9 mouse cellular contexts compared by ENCODE assay signal in genomic region chr2:52220074-52220473, GRCm38 (mm10).
DNase-seq lines count a peak whose midpoint lies in the region; ATAC-seq and TF ChIP-seq lines count a peak whose summit lies in the region.
"Had no signal": no experiment of that assay in that cellular context is flagged by ENCODE, and none has a peak within 500 bp of the region (broad histone marks: within the 10 kb centered on the region; RNA-seq: fewer than 3 reads in every experiment).

No protein-coding gene starts in this region.

- H3K27me3 ChIP-seq in G1E (ENCODE audit: insufficient read depth, low read length) = peaks cover 5% of the 10 kb centered on the region; the same call in 1 of the 2 replicates
- no peaks in the 10 kb centered on the region for H3K27me3 ChIP-seq in hindbrain, embryonic 14.5 days (ENCODE audit: control insufficient read depth, insufficient read depth, low read length)
- H3K27me3 ChIP-seq in neural tube, embryonic 11.5 days (ENCODE audit: control insufficient read depth, insufficient read depth, low read length) = no peaks in the 10 kb centered on the region

- DNase-seq in layer of hippocampus, adult 2 months (ENCODE audit: low spot score in 2 of 2) = peak in 1 of 2 experiments; percentile 46
- no peak for DNase-seq in layer of hippocampus, postnatal 36 days
- peak; percentile 11 for DNase-seq in G1E (ENCODE audit: low spot score)
- peak; percentile 55 to 57 for DNase-seq in cerebellum, adult 18-20 months
- peak; percentile 75 for DNase-seq in hindbrain, embryonic 14.5 days (ENCODE audit: low spot score)
- peak; percentile 30 for DNase-seq in neural tube, embryonic 11.5 days (ENCODE audit: low spot score)
- DNase-seq in urinary bladder, adult 2 months (ENCODE audit: low spot score) = no peak
- DNase-seq in right cerebral cortex, adult 18-20 months = no peak

- H3K9me3 ChIP-seq in G1E (replicated peaks) = no peaks in the 10 kb centered on the region
- H3K9me3 ChIP-seq in hindbrain, embryonic 14.5 days (ENCODE audit: control insufficient read depth, low read length) = no peaks in the 10 kb centered on the region
- H3K9me3 ChIP-seq in neural tube, embryonic 11.5 days (ENCODE audit: control insufficient read depth, low read length) = no peaks in the 10 kb centered on the region

- no peak; the same call in 1 of the 2 replicates for ATAC-seq in G1E (ENCODE audit: extremely low read depth, insufficient number of reproducible peaks, low FRiP score, poor library complexity, severe bottlenecking)
- ATAC-seq in hindbrain, embryonic 14.5 days (ENCODE audit: low FRiP score) = no peak
- no peak for ATAC-seq in neural tube, embryonic 11.5 days (ENCODE audit: insufficient read depth, low FRiP score, low TSS enrichment)

- H3K4me3 ChIP-seq in layer of hippocampus, adult 2 months = no peak overlapping the region
- no peak overlapping the region for H3K4me3 ChIP-seq in G1E (ENCODE audit: low read depth, low read length)
- H3K4me3 ChIP-seq in hindbrain, embryonic 14.5 days (replicated peaks; ENCODE audit: low read length) = no peak overlapping the region
- no peak overlapping the region for H3K4me3 ChIP-seq in neural tube, embryonic 11.5 days (ENCODE audit: low read depth, low read length)

- H3K27ac ChIP-seq in layer of hippocampus, adult 2 months = no peak overlapping the region
- no peak overlapping the region for H3K27ac ChIP-seq in hindbrain, embryonic 14.5 days
- no peak overlapping the region for H3K27ac ChIP-seq in neural tube, embryonic 11.5 days (ENCODE audit: low read depth, low read length)
- H3K27ac ChIP-seq: macrophage had no signal

- H3K4me2 ChIP-seq in hindbrain, embryonic 14.5 days (replicated peaks) = no peak overlapping the region
- no peak overlapping the region for H3K4me2 ChIP-seq in neural tube, embryonic 11.5 days (ENCODE audit: low read depth)

- H3K9ac ChIP-seq in hindbrain, embryonic 14.5 days = no peak overlapping the region
- no peak overlapping the region for H3K9ac ChIP-seq in neural tube, embryonic 11.5 days (ENCODE audit: low read length)

- H3K4me1 ChIP-seq in G1E (ENCODE audit: insufficient read depth, low read depth, low read length) = no peaks in the 10 kb centered on the region
- no peaks in the 10 kb centered on the region for H3K4me1 ChIP-seq in hindbrain, embryonic 14.5 days (replicated peaks; ENCODE audit: control insufficient read depth, insufficient read depth, low read length)
- no peaks in the 10 kb centered on the region for H3K4me1 ChIP-seq in neural tube, embryonic 11.5 days (ENCODE audit: control insufficient read depth, insufficient read depth, low read length)

- no peaks in the 10 kb centered on the region for H3K36me3 ChIP-seq in G1E (replicated peaks)
- H3K36me3 ChIP-seq in hindbrain, embryonic 14.5 days (replicated peaks; ENCODE audit: control insufficient read depth, insufficient read depth) = no peaks in the 10 kb centered on the region
- H3K36me3 ChIP-seq in neural tube, embryonic 11.5 days (ENCODE audit: control insufficient read depth, insufficient read depth, low read length) = no peaks in the 10 kb centered on the region

- 46% methylated on average over 8 of the region's 8 CpGs for WGBS in hindbrain, embryonic 14.5 days
- 60% methylated on average over 8 of the region's 8 CpGs for WGBS in neural tube, embryonic 11.5 days

- TF ChIP-seq CTCF in layer of hippocampus, adult 2 months (conservative IDR thresholded peaks at IDR 0.05) = peak; percentile 89
- peak; percentile 91 for TF ChIP-seq CTCF in G1E (IDR thresholded peaks at IDR 0.05; ENCODE audit: low read depth, low read length)

Comparison
In these comparisons a context has a peak if more than half of its experiments do, and no peak if none do; other contexts are left out.
1. DNase-seq: peak in G1E (single experiment), cerebellum, adult 18-20 months (2 of 2), hindbrain, embryonic 14.5 days (single experiment) and neural tube, embryonic 11.5 days (single experiment); none in layer of hippocampus, postnatal 36 days (0 of 2), urinary bladder, adult 2 months (single experiment) and right cerebral cortex, adult 18-20 months (single experiment).